Mouse (Mus musculus) embryonic facial prominence, embryonic 14.5 days (tissue): ENCODE measurements around the gene Ntrk2. TPM values are rescaled to one million over a fixed set of nuclear protein-coding genes. Genes with fewer than 3 reads are reported as not detected.
A peak's percentile ranks its signal among the peaks of the same experiment; 100 is the strongest.

Source experiments
- ATAC-seq: fragments of 200-750 bp; cut with Nextera tagmentation; 2 replicates; pipeline ENCODE4 v1.8.0; 2017; ENCODE audit warnings: low read depth, moderate number of reproducible peaks, moderate TSS enrichment
- DNase-seq: peaks from one replicate; pipeline ENCODE4 v3.0.0-alpha.2; 2015; ENCODE audit warnings: low spot score
- H3K27ac ChIP-seq: fragments of 300-500 bp; sonication (generic); replicated peaks from 2 replicates; pipeline ENCODE4 v1.5.1; 2014; ENCODE audit warnings: low read depth, mild to moderate bottlenecking, low read length, moderate library complexity
- H3K27me3 ChIP-seq: fragments of 300-500 bp; sonication (generic); replicated peaks from 2 replicates; pipeline ENCODE4 v1.6.1; 2014; ENCODE audit warnings: low read length; ENCODE audit not compliant: control insufficient read depth, insufficient read depth
- H3K36me3 ChIP-seq: fragments of 300-500 bp; sonication (generic); 2 replicates; pipeline ENCODE4 v1.6.1; 2014; ENCODE audit warnings: low read length, mixed read lengths; ENCODE audit not compliant: control insufficient read depth, insufficient read depth
- H3K4me1 ChIP-seq: fragments of 300-500 bp; sonication (generic); 2 replicates; pipeline ENCODE4 v1.6.1; 2014; ENCODE audit warnings: antibody characterized with exemption, low read length; ENCODE audit not compliant: control insufficient read depth, insufficient read depth
- H3K4me2 ChIP-seq: fragments of 300-500 bp; sonication (generic); 2 replicates; pipeline ENCODE4 v1.6.1; 2014; ENCODE audit warnings: low read depth, mild to moderate bottlenecking, low read length, moderate library complexity, mixed read lengths
- H3K4me3 ChIP-seq: fragments of 300-500 bp; sonication (generic); 2 replicates; pipeline ENCODE4 v1.5.1; 2014; ENCODE audit warnings: low read depth, mild to moderate bottlenecking, low read length
- H3K9ac ChIP-seq: fragments of 300-500 bp; sonication (generic); 2 replicates; pipeline ENCODE4 v1.6.1; 2014; ENCODE audit warnings: low read depth, mild to moderate bottlenecking, low read length, moderate library complexity, mixed read lengths
- H3K9me3 ChIP-seq: fragments of 300-500 bp; sonication (generic); 2 replicates; pipeline ENCODE4 v1.6.1; 2016; ENCODE audit warnings: low read length; ENCODE audit not compliant: control insufficient read depth
- WGBS: fragments of 180-500 bp; shearing (Covaris S2); extraction: QIAGEN DNeasy Blood & Tissue Kit; methylation state at CpG from one replicate; pipeline ENCODE4 v1.1.7; 2014; 5-methylcytosine and 5-hydroxymethylcytosine counted together
- polyA plus RNA-seq: library from polyadenylated mRNA; unstranded; fragments of >200 nt; fragmentation: Nextera tagmentation; extraction: Ambion mirVana; gene quantifications from 2 replicates; pipeline ENCODE4 v1.2.1, GENCODE M21; 2014

Gene Ntrk2
- polyA plus RNA-seq, 1 experiment from 2014 or later = 43.9 TPM

DNA sequence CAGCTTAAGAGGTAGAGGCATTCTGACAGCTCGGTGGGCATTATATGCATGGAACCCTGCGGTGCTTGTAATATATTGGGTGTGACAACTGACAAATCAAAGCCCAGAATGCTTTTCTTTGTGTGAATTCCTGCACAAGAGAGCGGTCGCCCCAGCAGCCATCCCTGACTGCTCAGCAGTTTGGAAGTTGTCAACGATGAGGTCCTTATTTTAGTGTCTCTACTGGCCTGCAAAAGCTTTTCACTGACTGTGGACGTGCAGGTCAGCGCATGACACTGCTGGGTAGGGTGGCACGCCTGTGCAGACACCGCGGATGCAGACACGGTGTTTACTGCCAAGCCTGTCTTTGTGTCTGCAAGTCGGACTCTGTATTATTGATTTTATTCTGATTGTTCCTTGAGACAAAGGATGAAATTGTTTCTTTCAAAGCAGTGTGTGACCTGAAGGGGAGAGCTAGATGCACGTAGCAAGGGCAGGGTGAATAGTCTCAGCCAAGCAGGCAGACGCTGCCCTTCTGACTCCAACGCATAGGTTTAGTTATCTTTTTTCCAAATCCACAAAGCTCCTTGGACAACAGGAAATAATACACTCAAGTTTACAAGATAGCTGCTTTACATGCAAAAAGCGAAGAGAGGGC, 204.6 kb downstream of the Ntrk2 start:
- WGBS = 38% methylated on average over 16 of the region's 16 CpGs
- Histone ChIP-seq H3K4me3 (peak overlapping the region; percentile 23), H3K27me3 (no peaks in the 10 kb centered on the region), H3K4me2 (peak overlapping the region; percentile 57), H3K27ac (no peak overlapping the region; the same call in 1 of the 2 replicates), H3K4me1 (peaks cover 24% of the 10 kb centered on the region), H3K36me3 (no peaks in the 10 kb centered on the region), H3K9me3 (no peaks in the 10 kb centered on the region), H3K9ac (0 out of 2 replicates have a peak overlapping the region, but pooled peaks have one; percentile 40)
- ATAC-seq = peak; percentile 51
- DNase-seq = no peak

DNA sequence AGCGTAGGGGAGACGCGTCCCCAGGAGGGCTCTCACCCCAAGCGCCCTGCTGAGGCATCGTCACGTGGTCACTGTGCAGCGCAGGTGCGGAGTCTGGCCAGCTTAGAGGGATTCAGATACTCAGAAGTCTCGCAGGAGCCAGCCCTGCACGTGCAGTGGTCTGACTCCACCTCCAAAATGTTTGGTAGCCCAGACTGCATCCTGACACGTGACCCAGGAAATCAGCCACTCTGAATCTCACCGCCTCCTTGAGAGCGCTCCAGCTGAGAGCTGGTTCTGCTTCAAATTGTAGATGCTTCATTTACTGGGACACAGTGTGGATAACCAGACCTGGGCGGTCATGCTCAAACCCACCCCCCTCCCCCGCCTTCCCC, 205.1 kb downstream of the Ntrk2 start:
- Histone ChIP-seq H3K27me3 (no peaks in the 10 kb centered on the region), H3K4me3 (peak overlapping the region; percentile 23), H3K27ac (no peak overlapping the region; the same call in 1 of the 2 replicates), H3K4me1 (peaks cover 24% of the 10 kb centered on the region), H3K9me3 (no peaks in the 10 kb centered on the region), H3K4me2 (peak overlapping the region; percentile 57), H3K36me3 (no peaks in the 10 kb centered on the region), H3K9ac (0 out of 2 replicates have a peak overlapping the region, but pooled peaks have one; percentile 40)
- 2% methylated on average over 15 of the region's 15 CpGs for WGBS
- ATAC-seq (peak; percentile 97), DNase-seq (peak; percentile 93)

DNA sequence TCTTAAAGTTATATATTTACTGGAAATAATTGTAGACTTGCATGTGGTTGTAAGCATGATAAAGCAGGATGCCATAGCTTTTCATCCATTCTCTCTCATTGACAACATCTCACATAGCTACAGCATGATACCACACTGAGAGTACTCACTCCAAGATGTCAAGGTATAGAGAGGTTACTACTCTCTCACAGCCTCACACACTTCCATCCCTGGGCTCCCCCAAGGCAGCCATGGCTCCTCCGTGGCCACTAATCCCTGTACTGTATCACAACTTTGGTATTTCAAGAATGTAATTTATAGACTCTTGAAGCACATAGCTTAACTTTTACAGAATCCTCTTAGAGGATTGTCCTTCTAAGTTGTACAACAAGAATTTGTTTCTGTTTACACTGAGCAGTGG, 209.0 kb downstream of the Ntrk2 start:
- Histone ChIP-seq H3K4me1 (peaks cover 24% of the 10 kb centered on the region), H3K9ac (no peak overlapping the region), H3K9me3 (no peaks in the 10 kb centered on the region), H3K36me3 (no peaks in the 10 kb centered on the region), H3K27me3 (no peaks in the 10 kb centered on the region), H3K4me3 (no peak overlapping the region), H3K4me2 (no peak overlapping the region), H3K27ac (no peak overlapping the region)
- ATAC-seq (no peak), DNase-seq (no peak)
- WGBS = 33% methylated on average over 1 of the region's 1 CpGs

DNA sequence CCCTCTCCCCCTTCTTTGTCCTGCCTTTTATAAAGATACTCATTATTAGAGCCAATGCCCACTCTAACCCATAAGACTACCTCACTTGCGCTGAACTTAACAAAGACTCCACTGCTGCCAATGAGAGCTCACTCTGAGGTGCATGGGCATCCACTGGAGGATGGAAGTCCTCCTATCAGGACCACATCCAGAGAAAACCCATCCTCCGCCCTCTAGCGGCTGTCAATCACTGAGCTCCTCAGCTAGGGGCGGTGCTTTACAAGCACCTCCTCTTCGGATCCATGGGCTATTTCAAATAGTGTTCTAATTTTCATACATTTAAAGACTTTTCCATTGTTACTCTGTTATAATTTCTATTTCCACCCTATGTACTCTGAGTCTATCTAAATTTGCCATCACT, 210.8 kb downstream of the Ntrk2 start:
- Histone ChIP-seq H3K9ac (no peak overlapping the region), H3K4me2 (no peak overlapping the region), H3K27me3 (no peaks in the 10 kb centered on the region), H3K4me1 (0 out of 2 replicates have a peak, but pooled peaks cover 9% of the 10 kb centered on the region), H3K4me3 (no peak overlapping the region), H3K36me3 (no peaks in the 10 kb centered on the region), H3K9me3 (no peaks in the 10 kb centered on the region), H3K27ac (no peak overlapping the region)
- DNase-seq = no peak
- 58% methylated on average over 5 of the region's 5 CpGs for WGBS
- ATAC-seq = no peak

DNA sequence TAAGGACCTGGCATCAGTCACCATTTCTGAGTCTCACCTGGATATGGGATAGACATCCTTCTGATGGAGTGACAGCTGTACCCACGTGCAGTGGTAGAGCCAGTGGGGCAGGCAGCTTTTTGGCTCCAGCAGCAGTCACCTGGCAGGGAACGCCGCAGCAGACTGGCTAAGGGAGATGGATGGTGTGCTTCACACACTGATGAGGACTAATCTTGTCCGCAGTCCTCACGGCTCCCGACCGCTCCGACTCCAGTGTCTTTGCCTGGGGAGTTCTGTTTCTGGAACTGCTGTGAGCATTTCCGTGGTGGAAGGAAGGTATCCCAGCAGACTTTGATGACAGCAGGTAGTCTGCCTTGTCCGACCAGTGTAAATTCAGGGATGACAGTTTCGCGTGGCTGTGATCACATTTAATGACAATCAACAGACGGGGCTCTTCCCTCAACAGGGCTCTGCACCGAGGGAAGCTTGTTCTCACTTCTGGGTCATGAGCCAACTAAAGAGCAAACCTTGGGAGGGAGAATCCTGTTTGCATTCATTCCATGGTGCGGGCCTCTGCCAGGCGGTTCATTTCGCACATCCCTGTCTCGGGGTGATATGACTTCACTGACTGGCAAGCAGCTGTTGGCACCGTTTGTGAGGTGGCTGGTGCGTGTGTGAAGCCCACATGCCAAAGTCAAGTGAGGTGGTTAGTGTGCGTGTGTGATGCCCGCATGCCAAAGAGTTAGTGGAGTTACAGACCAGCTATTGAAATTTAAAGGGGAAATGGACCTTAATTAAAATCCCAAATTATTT, 216.1 kb downstream of the Ntrk2 start:
- Histone ChIP-seq H3K36me3 (no peaks in the 10 kb centered on the region), H3K4me1 (no peaks in the 10 kb centered on the region), H3K27ac (no peak overlapping the region), H3K27me3 (no peaks in the 10 kb centered on the region), H3K4me2 (no peak overlapping the region), H3K9ac (no peak overlapping the region), H3K4me3 (no peak overlapping the region), H3K9me3 (0 out of 2 replicates have a peak, but pooled peaks cover 4% of the 10 kb centered on the region)
- DNase-seq = no peak
- no peak for ATAC-seq
- 89% methylated on average over 22 of the region's 22 CpGs for WGBS

DNA sequence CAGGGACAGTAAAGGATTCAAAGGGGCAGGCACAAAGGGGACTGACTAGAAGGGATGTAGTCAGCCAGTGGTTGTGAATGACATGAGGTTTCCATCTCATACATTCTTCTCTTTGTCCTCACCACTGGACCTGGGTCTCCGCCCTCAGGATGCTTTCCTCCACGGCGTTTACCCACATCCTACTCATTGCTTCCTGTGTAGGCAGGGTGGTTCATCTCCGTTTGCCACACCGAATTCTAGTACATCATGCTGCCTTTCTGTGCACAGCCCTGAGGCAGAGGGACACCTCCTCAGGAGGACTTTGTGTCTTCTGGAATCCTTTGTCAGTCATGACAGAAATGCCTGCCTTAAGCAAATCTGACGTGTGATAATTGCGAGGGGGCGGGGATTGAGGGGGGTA, 219.3 kb downstream of the Ntrk2 start:
- Histone ChIP-seq H3K4me1 (no peaks in the 10 kb centered on the region), H3K4me2 (no peak overlapping the region), H3K9ac (no peak overlapping the region), H3K27me3 (no peaks in the 10 kb centered on the region), H3K27ac (no peak overlapping the region), H3K9me3 (0 out of 2 replicates have a peak, but pooled peaks cover 4% of the 10 kb centered on the region), H3K4me3 (no peak overlapping the region), H3K36me3 (no peaks in the 10 kb centered on the region)
- 69% methylated on average over 8 of the region's 8 CpGs for WGBS
- ATAC-seq (no peak), DNase-seq (no peak)

DNA sequence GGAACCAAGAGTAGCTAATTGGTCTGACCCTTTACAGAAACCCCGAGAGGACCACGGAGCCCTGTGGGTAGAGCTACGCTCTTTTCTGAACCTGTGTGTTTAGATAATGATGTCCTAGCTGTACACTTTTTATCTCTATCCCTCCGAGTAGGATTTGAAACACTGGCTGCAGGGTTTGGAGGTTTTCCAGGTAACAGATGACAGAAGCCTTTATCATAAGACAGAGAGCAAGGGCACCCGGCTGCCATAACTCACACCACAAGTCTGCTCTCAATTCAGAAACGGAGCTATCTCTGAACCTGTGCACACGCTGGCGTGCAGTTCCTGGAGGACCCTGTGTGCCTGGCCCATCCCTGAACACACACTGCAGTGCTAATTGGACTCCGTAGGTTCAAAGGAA, 221.1 kb downstream of the Ntrk2 start:
- Histone ChIP-seq H3K4me1 (no peaks in the 10 kb centered on the region), H3K36me3 (no peaks in the 10 kb centered on the region), H3K9me3 (0 out of 2 replicates have a peak, but pooled peaks cover 4% of the 10 kb centered on the region), H3K27me3 (no peaks in the 10 kb centered on the region), H3K9ac (no peak overlapping the region), H3K4me3 (no peak overlapping the region), H3K4me2 (no peak overlapping the region), H3K27ac (no peak overlapping the region)
- DNase-seq (no peak), ATAC-seq (no peak)
- WGBS = 80% methylated on average over 9 of the region's 9 CpGs

DNA sequence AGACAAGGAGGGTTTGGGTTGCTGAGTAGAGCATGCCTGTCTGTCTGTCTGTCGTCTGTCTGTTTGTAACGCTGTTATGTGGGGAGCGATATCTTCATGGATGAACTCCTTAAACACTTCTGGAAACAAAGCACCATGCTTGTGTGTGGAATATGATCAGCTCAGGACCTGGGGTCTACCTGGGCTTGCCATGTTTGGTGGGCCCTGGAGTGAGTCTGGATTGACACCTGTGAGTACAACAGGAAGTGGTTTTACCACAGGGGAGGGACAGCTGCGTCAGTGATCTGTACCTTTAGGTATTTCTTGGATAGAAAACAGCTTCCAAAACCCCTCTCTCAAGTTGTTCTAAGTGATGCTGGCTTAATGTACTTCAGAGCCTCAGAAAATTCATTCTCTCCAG, 222.2 kb downstream of the Ntrk2 start:
- Histone ChIP-seq H3K9me3 (0 out of 2 replicates have a peak, but pooled peaks cover under 1% of the 10 kb centered on the region), H3K27ac (no peak overlapping the region), H3K36me3 (no peaks in the 10 kb centered on the region), H3K4me3 (no peak overlapping the region), H3K4me1 (no peaks in the 10 kb centered on the region), H3K4me2 (no peak overlapping the region), H3K27me3 (no peaks in the 10 kb centered on the region), H3K9ac (no peak overlapping the region)
- ATAC-seq = no peak
- whole genome bisulfite sequencing = 84% methylated on average over 4 of the region's 4 CpGs
- DNase-seq = no peak
